Mouse (Mus musculus): ENCODE data around the gene Aip. TPM values are rescaled to one million over a fixed set of nuclear protein-coding genes. Genes with fewer than 3 reads are reported as not detected.

Gene Aip
- 116 and 124 TPM in 2 replicates for polyA plus RNA-seq (2012; rRNA removed)

GRCm38 (mm10) chr19:4125741-4126696, at the start of gene Aip:
TSS of gene Aip (minus strand) at chr19:4125858.

GRCm38 (mm10) chr19:4162646-4163542, 37.2 kb upstream of the Aip start, which contains the start of gene Rps6kb2:
TSS of gene Rps6kb2 (minus strand) at chr19:4163354.

GRCm38 (mm10) chr19:4153232-4153654, 27.6 kb upstream of the Aip start, which contains the start of gene Ptprcap:
TSS of gene Ptprcap (plus strand) at chr19:4153604.

GRCm38 (mm10) chr19:4148491-4148806, 22.8 kb upstream of the Aip start, which contains the start of gene Coro1b:
TSS of gene Coro1b (plus strand) at chr19:4148619.

GRCm38 (mm10) chr19:4143759-4144268, 18.2 kb upstream of the Aip start, which contains the start of gene Cabp4:
TSS of gene Cabp4 (minus strand) at chr19:4144033.

GRCm38 (mm10) chr19:4139446-4139845, 13.8 kb upstream of the Aip start, which contains the start of gene Gpr152:
TSS of gene Gpr152 (plus strand) at chr19:4139787.

GRCm38 (mm10) chr19:4099837-4100717, 25.6 kb downstream of the Aip start, which contains the start of gene Pitpnm1:
TSS of gene Pitpnm1 (plus strand) at chr19:4099998.

GRCm38 (mm10) chr19:4096642-4097440, 28.8 kb downstream of the Aip start, which contains the start of gene Cdk2ap2:
TSS of gene Cdk2ap2 (plus strand) at chr19:4097182.

GRCm38 (mm10) chr19:4081394-4081793, 44.3 kb downstream of the Aip start, which contains the start of gene Cabp2:
TSS of gene Cabp2 (plus strand) at chr19:4081578.

Other genes with a start within 250 kb of the Aip start
- gene Tcirg1, start 218.7 kb downstream of the Aip start, polyA plus RNA-seq (2012; rRNA removed), result 37.4 and 44.0 TPM in 2 replicates
- gene Ndufs8, start 213.1 kb downstream of the Aip start, polyA plus RNA-seq (2012; rRNA removed), result 198 and 215 TPM in 2 replicates
- gene Aldh3b1, start 196.1 kb downstream of the Aip start, polyA plus RNA-seq (2012; rRNA removed), result 1.9 and 2.2 TPM in 2 replicates
- 10.5 and 11.1 TPM in 2 replicates for gene Unc93b1, start 190.7 kb downstream of the Aip start, polyA plus RNA-seq (2012; rRNA removed)
- 0.03 TPM in 2 replicates for gene Aldh3b3, start 167.2 kb downstream of the Aip start, polyA plus RNA-seq (2012; rRNA removed)
- gene Aldh3b2, start 153.5 kb downstream of the Aip start, polyA plus RNA-seq (2012; rRNA removed), result 1.4 and 1.5 TPM in 2 replicates
- gene Acy3, start 139.3 kb downstream of the Aip start, polyA plus RNA-seq (2012; rRNA removed), result 2.5 and 3.3 TPM in 2 replicates
- 0.04 and 0.07 TPM in 2 replicates for gene Tbx10, start 133.1 kb downstream of the Aip start, polyA plus RNA-seq (2012; rRNA removed)
- 10.6 and 16.8 TPM in 2 replicates for gene Nudt8, start 125.3 kb downstream of the Aip start, polyA plus RNA-seq (2012; rRNA removed)
- gene Gm49405, start 125.2 kb downstream of the Aip start, polyA plus RNA-seq (2012; rRNA removed), result 8.0 and 9.6 TPM in 2 replicates
- 25.8 and 27.8 TPM in 2 replicates for gene Doc2g, start 122.5 kb downstream of the Aip start, polyA plus RNA-seq (2012; rRNA removed)
- gene Ndufv1, start 113.1 kb downstream of the Aip start, polyA plus RNA-seq (2012; rRNA removed), result 204 and 205 TPM in 2 replicates
- gene Gstp1, start 87.9 kb downstream of the Aip start, polyA plus RNA-seq (2012; rRNA removed), result 361 and 368 TPM in 2 replicates
- 3.1 and 10.4 TPM in 2 replicates for gene Gstp2, start 79.8 kb downstream of the Aip start, polyA plus RNA-seq (2012; rRNA removed)
- gene Gstp3, start 66.3 kb downstream of the Aip start, polyA plus RNA-seq (2012; rRNA removed), result not detected in 2 replicates
- 0.25 TPM in 1 of 2 replicates, not detected in the other for gene Cabp2, start 44.3 kb downstream of the Aip start, polyA plus RNA-seq (2012; rRNA removed)
- 61.3 and 62.9 TPM in 2 replicates for gene Cdk2ap2, start 28.7 kb downstream of the Aip start, polyA plus RNA-seq (2012; rRNA removed)
- gene Pitpnm1, start 25.9 kb downstream of the Aip start, polyA plus RNA-seq (2012; rRNA removed), result 217 and 226 TPM in 2 replicates
- 0.03 and 0.06 TPM in 2 replicates for gene Gpr152, start 13.9 kb upstream of the Aip start, polyA plus RNA-seq (2012; rRNA removed)
- gene Cabp4, start 18.2 kb upstream of the Aip start, polyA plus RNA-seq (2012; rRNA removed), result 0.08 and 0.12 TPM in 2 replicates
- gene Coro1b, start 22.8 kb upstream of the Aip start, polyA plus RNA-seq (2012; rRNA removed), result 261 and 276 TPM in 2 replicates
- 1.1 and 1.3 TPM in 2 replicates for gene Ptprcap, start 27.7 kb upstream of the Aip start, polyA plus RNA-seq (2012; rRNA removed)
- gene Rps6kb2, start 37.5 kb upstream of the Aip start, polyA plus RNA-seq (2012; rRNA removed), result 60.8 and 68.3 TPM in 2 replicates
- gene Carns1, start 49.6 kb upstream of the Aip start, polyA plus RNA-seq (2012; rRNA removed), result 4.6 and 4.9 TPM in 2 replicates
- 1.7 and 2.6 TPM in 2 replicates for gene Tbc1d10c, start 65.4 kb upstream of the Aip start, polyA plus RNA-seq (2012; rRNA removed)
- gene Ppp1ca, start 66.2 kb upstream of the Aip start, polyA plus RNA-seq (2012; rRNA removed), result 380 and 382 TPM in 2 replicates
- 30.2 and 30.5 TPM in 2 replicates for gene Rad9a, start 75.8 kb upstream of the Aip start, polyA plus RNA-seq (2012; rRNA removed)
- 3.0 and 3.1 TPM in 2 replicates for gene Clcf1, start 88.4 kb upstream of the Aip start, polyA plus RNA-seq (2012; rRNA removed)
- gene AC109138.7, start 88.5 kb upstream of the Aip start, polyA plus RNA-seq (2012; rRNA removed), result not detected in 2 replicates
- gene Pold4, start 106.0 kb upstream of the Aip start, polyA plus RNA-seq (2012; rRNA removed), result 29.7 and 31.3 TPM in 2 replicates
- 75.1 and 87.8 TPM in 2 replicates for gene Ssh3, start 143.3 kb upstream of the Aip start, polyA plus RNA-seq (2012; rRNA removed)
- gene Ankrd13d, start 157.3 kb upstream of the Aip start, polyA plus RNA-seq (2012; rRNA removed), result 85.6 and 86.4 TPM in 2 replicates
- 118 and 127 TPM in 2 replicates for gene Grk2, start 180.4 kb upstream of the Aip start, polyA plus RNA-seq (2012; rRNA removed)